Mouse (Mus musculus) spleen, adult 12 weeks (tissue): ENCODE data around the gene Brsk1.
A peak's percentile ranks its signal among the peaks of the same experiment; 100 is the strongest.

Experiments
- DNase-seq: peaks from one replicate; pipeline ENCODE4 v3.0.0; 2022; ENCODE audit warnings: low spot score

Brsk1 gene

GRCm38 (mm10) chr7:4739544-4740275 is 49.3 kb downstream of the Brsk1 start, which contains the start of gene Kmt5c:
Gene Kmt5c (plus strand): TSS chr7:4740115.
- peak; percentile 86 for DNase-seq

- DNase-seq, result no peak
These were observed 49.9 kb downstream of the Brsk1 start for GRCm38 (mm10) chr7:4740309-4740727.

- DNase-seq, result peak; percentile 58
These were observed 50.7 kb downstream of the Brsk1 start for GRCm38 (mm10) chr7:4741151-4741550.

GRCm38 (mm10) chr7:4741672-4742481 is 51.5 kb downstream of the Brsk1 start:
- no peak for DNase-seq

- no peak for DNase-seq
These were observed 52.0 kb downstream of the Brsk1 start for GRCm38 (mm10) chr7:4742482-4742819.

- no peak for DNase-seq
These were observed 53.0 kb downstream of the Brsk1 start for GRCm38 (mm10) chr7:4743354-4743753.

- no peak for DNase-seq
These were observed 54.5 kb downstream of the Brsk1 start for GRCm38 (mm10) chr7:4744886-4745285.

GRCm38 (mm10) chr7:4746326-4746980 is 56.0 kb downstream of the Brsk1 start:
- DNase-seq, result no peak

GRCm38 (mm10) chr7:4747156-4747899 is 56.9 kb downstream of the Brsk1 start:
- no peak for DNase-seq

- no peak for DNase-seq
These were observed 57.9 kb downstream of the Brsk1 start for GRCm38 (mm10) chr7:4748321-4748720.

GRCm38 (mm10) chr7:4749169-4749568 is 58.8 kb downstream of the Brsk1 start:
- no peak for DNase-seq

GRCm38 (mm10) chr7:4751971-4752820 is 61.8 kb downstream of the Brsk1 start:
- DNase-seq, result peak; percentile 66

- DNase-seq, result peak; percentile 62
These were observed 62.6 kb downstream of the Brsk1 start, which contains the start of gene Cox6b2 for GRCm38 (mm10) chr7:4752821-4753570. Gene Cox6b2 (minus strand): TSS chr7:4753094.

GRCm38 (mm10) chr7:4759670-4760069 is 69.3 kb downstream of the Brsk1 start:
- DNase-seq, result no peak

GRCm38 (mm10) chr7:4764946-4765710 is 74.7 kb downstream of the Brsk1 start:
- no peak for DNase-seq
